Mouse (Mus musculus) liver, adult 2 months (tissue): Measurements from ENCODE around the gene Rpl35a.

Experiments used
- CTCF ChIP-seq: fragments of 200-500 bp; IDR thresholded peaks from 2 replicates; pipeline ENCODE4 v1.5.1; 2011; ENCODE audit warnings: low read depth, low read length, control low read depth
- POLR2A ChIP-seq: fragments of 200-500 bp; IDR thresholded peaks from 2 replicates; pipeline ENCODE4 v1.6.1; 2011; ENCODE audit warnings: low read length, control low read depth; ENCODE audit not compliant: insufficient read depth; ENCODE audit errors: extremely low read depth

- TF ChIP-seq CTCF (no peak), POLR2A (no peak)
Observed at GRCm38 (mm10) chr16:33082951-33083350, 26.7 kb downstream of the Rpl35a start.
